Mouse (Mus musculus) heart, embryonic 14.5 days (tissue): ENCODE data around the gene Gm30191. TPM values are rescaled to one million over a fixed set of nuclear protein-coding genes. Genes with fewer than 3 reads are reported as not detected.

Experiments
- ATAC-seq: fragments of 200-750 bp; cut with Nextera tagmentation; 2 replicates; pipeline ENCODE4 v1.8.0; 2017; ENCODE audit warnings: low read depth, moderate TSS enrichment; ENCODE audit not compliant: insufficient number of reproducible peaks, insufficient read depth, low FRiP score
- H3K27ac ChIP-seq, 2 experiments: fragments of 200-500 bp in 1 of 2; fragments of 300-500 bp in 1 of 2; sonication (generic) in 1 of 2; replicated peaks in 1 of 2; 2 replicates each; pipeline ENCODE4 v1.5.1; 2012 to 2014; ENCODE audit warnings: low read depth in 2 of 2, low read length in 2 of 2, control low read depth in 1 of 2, mild to moderate bottlenecking in 1 of 2, mixed read lengths in 1 of 2; ENCODE audit not compliant: control insufficient read depth in 1 of 2, insufficient read depth in 1 of 2
- H3K27me3 ChIP-seq: fragments of 300-500 bp; sonication (generic); 2 replicates; pipeline ENCODE4 v1.6.1; 2014; ENCODE audit warnings: mild to moderate bottlenecking, low read length, control low read depth; ENCODE audit not compliant: control insufficient read depth, insufficient read depth
- H3K36me3 ChIP-seq: fragments of 300-500 bp; sonication (generic); 2 replicates; pipeline ENCODE4 v1.6.1; 2014; ENCODE audit warnings: mild to moderate bottlenecking, control low read depth, low read length, mixed read lengths; ENCODE audit not compliant: control insufficient read depth, insufficient read depth
- H3K4me1 ChIP-seq, 2 experiments: fragments of 200-500 bp in 1 of 2; fragments of 300-500 bp in 1 of 2; sonication (generic) in 1 of 2; 2 replicates each; pipeline ENCODE4 v1.6.1; 2012 to 2014; ENCODE audit warnings: low read length in 2 of 2, control low read depth in 1 of 2, mixed read lengths in 1 of 2; ENCODE audit not compliant: control insufficient read depth in 2 of 2, insufficient read depth in 2 of 2
- H3K4me2 ChIP-seq: fragments of 300-500 bp; sonication (generic); 2 replicates; pipeline ENCODE4 v1.6.1; 2014; ENCODE audit warnings: mild to moderate bottlenecking, low read length
- H3K4me3 ChIP-seq, 2 experiments: fragments of 200-500 bp in 1 of 2; fragments of 300-500 bp in 1 of 2; sonication (generic) in 1 of 2; 2 replicates each; pipeline ENCODE4 v1.5.1; 2012 to 2014; ENCODE audit warnings: low read length in 2 of 2, mild to moderate bottlenecking in 2 of 2, control low read depth in 1 of 2, low read depth in 1 of 2, moderate library complexity in 1 of 2; ENCODE audit not compliant: control insufficient read depth in 1 of 2, insufficient read depth in 1 of 2
- H3K9ac ChIP-seq: fragments of 300-500 bp; sonication (generic); 2 replicates; pipeline ENCODE4 v1.6.1; 2014; ENCODE audit warnings: mild to moderate bottlenecking, low read length
- H3K9me3 ChIP-seq: fragments of 300-500 bp; sonication (generic); 2 replicates; pipeline ENCODE4 v1.6.1; 2016; ENCODE audit warnings: low read length, control low read depth; ENCODE audit not compliant: control insufficient read depth
- WGBS: fragments of 180-500 bp; shearing (Covaris S2); extraction: QIAGEN DNeasy Blood & Tissue Kit; methylation state at CpG from one replicate; pipeline ENCODE4 v1.1.7; 2014; 5-methylcytosine and 5-hydroxymethylcytosine counted together
- polyA plus RNA-seq: library from polyadenylated mRNA; unstranded; fragments of >200 nt; fragmentation: Nextera tagmentation; extraction: Ambion mirVana; gene quantifications from 2 replicates; pipeline ENCODE4 v1.2.1, GENCODE M21; 2014

Gm30191 gene
- polyA plus RNA-seq, 1 experiment from 2014 or later: not detected

GRCm38 (mm10) chr4:134273417-134274345 is 26.9 kb downstream of the Gm30191 start:
- no peak for ATAC-seq
- H3K4me3 ChIP-seq: peak overlapping the region; percentile 19 to 22
- H3K9ac ChIP-seq: peak overlapping the region; percentile 55; the same call in 1 of the 2 replicates
- H3K36me3 ChIP-seq: peaks cover 27% of the 10 kb centered on the region
- H3K9me3 ChIP-seq: no peaks in the 10 kb centered on the region
- peak overlapping the region; percentile 65 for H3K4me2 ChIP-seq
- peaks cover 7 to 8% of the 10 kb centered on the region in 2 experiments; a peak in 3 of 4 replicates for H3K4me1 ChIP-seq
- peak overlapping the region in 1 of 2 experiments; percentile 41; a peak in 1 of 4 replicates for H3K27ac ChIP-seq
- WGBS: 1% methylated on average over 14 of the region's 14 CpGs
- H3K27me3 ChIP-seq: no peaks in the 10 kb centered on the region

GRCm38 (mm10) chr4:134284942-134285341 is 38.2 kb downstream of the Gm30191 start:
- no peak overlapping the region for H3K4me2 ChIP-seq
- no peak for ATAC-seq
- no peak overlapping the region for H3K4me3 ChIP-seq
- no peaks in the 10 kb centered on the region for H3K9me3 ChIP-seq
- no peak overlapping the region for H3K9ac ChIP-seq
- WGBS: 27% methylated on average over 2 of the region's 2 CpGs
- H3K4me1 ChIP-seq: peaks cover 4 to 29% of the 10 kb centered on the region in 2 experiments
- no peak overlapping the region for H3K27ac ChIP-seq
- H3K36me3 ChIP-seq: peaks cover 43% of the 10 kb centered on the region
- H3K27me3 ChIP-seq: no peaks in the 10 kb centered on the region

DNA sequence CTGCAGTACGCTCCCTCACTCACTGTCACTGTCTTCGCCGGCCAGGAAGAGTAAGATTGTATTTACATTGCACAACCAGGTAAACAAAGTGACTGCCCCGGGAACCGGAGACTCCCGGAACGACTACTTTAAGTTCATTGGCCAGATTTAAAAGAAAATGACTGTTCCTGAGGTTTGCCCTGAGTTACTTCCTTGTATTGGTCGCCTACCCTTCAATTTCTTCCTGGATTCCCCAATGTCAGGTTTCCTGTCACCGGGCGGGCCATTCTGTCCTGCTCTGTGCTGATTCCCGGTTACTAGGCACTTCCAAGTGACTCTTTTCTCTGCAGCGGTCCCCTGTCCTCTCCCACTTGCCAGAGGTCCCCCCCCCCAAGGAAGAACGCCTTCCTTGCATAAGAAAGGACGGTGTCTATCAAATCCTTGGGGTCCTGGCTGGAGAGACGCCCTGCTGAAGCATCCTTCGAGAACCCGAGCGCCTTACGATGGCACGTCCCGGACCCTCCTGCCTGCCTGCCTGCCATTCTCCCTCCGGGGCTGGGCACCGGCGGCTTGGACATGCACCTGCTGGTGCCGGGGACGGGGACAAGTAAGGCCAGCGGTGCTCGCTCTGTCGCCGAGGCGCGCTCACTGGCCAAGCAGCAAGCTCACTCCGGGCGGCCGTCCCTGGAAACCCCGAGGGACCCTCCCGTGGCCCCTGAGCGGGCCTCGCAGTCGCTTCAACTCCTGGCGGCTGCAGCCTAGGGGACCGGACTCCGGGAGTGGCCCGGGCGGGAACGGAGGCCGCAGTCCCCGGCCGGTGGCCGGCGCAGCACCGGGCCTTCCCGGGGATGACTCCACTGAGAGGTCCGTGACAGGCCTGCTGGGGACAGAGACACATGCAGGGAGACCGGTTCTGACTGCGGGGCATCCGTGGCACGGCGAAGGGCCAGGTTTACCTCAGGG is 39.8 kb downstream of the Gm30191 start:
- no peaks in the 10 kb centered on the region for H3K9me3 ChIP-seq
- H3K27me3 ChIP-seq: no peaks in the 10 kb centered on the region
- ATAC-seq: peak; percentile 44
- peak overlapping the region; percentile 99 for H3K9ac ChIP-seq
- peaks cover 29% of the 10 kb centered on the region for H3K36me3 ChIP-seq
- peak overlapping the region; percentile 80 for H3K4me2 ChIP-seq
- 4% methylated on average over 57 of the region's 59 CpGs for WGBS
- H3K27ac ChIP-seq: peak overlapping the region; percentile 61 to 100
- H3K4me1 ChIP-seq: peaks cover 4 to 31% of the 10 kb centered on the region in 2 experiments
- peak overlapping the region; percentile 90 to 99 for H3K4me3 ChIP-seq

DNA sequence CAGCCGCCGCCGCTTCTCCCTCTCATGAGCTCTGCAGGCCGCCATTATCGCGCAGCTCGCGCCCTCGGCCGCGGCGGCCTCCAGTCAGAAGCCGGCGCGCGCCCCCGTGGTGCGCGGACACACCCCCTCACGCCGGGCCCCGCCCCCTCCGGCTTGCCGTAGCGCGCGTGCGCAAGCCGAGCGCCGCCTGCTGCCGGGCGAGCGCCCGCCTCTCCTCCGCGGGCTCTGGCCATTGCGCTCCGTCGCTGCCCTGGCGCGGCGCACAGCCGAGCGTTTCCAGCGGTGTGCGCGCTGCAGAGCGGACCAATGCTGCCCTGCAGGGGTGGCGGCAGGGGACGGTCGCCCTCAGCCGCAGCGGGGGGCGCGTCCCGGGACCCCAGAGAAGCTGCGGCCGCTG is 40.4 kb downstream of the Gm30191 start:
- peaks cover 22% of the 10 kb centered on the region for H3K36me3 ChIP-seq
- no peaks in the 10 kb centered on the region for H3K9me3 ChIP-seq
- peaks cover 4 to 38% of the 10 kb centered on the region in 2 experiments for H3K4me1 ChIP-seq
- WGBS: under 1% methylated on average over 44 of the region's 59 CpGs
- peak; percentile 94 for ATAC-seq
- peak overlapping the region; percentile 90 to 99 for H3K4me3 ChIP-seq
- peak overlapping the region; percentile 94 for H3K4me2 ChIP-seq
- H3K27me3 ChIP-seq: no peaks in the 10 kb centered on the region
- H3K9ac ChIP-seq: peak overlapping the region; percentile 99
- peak overlapping the region; percentile 88 to 100 for H3K27ac ChIP-seq

GRCm38 (mm10) chr4:134287575-134288025 is 40.9 kb downstream of the Gm30191 start, which contains the start of gene Pdik1l:
Pdik1l (minus strand) TSS chr4:134287895.
- peaks cover 18% of the 10 kb centered on the region for H3K36me3 ChIP-seq
- H3K9ac ChIP-seq: peak within 1 kb of the TSS; percentile 99
- H3K27me3 ChIP-seq: no peaks in the 10 kb centered on the region
- H3K27ac ChIP-seq: peak within 1 kb of the TSS; percentile 88 to 100
- H3K9me3 ChIP-seq: no peaks in the 10 kb centered on the region
- peaks cover 4 to 42% of the 10 kb centered on the region in 2 experiments for H3K4me1 ChIP-seq
- ATAC-seq: peak; percentile 70
- H3K4me2 ChIP-seq: peak within 1 kb of the TSS; percentile 94
- 2% methylated on average over 43 of the region's 43 CpGs for WGBS
- peak within 1 kb of the TSS; percentile 90 to 99 for H3K4me3 ChIP-seq

DNA sequence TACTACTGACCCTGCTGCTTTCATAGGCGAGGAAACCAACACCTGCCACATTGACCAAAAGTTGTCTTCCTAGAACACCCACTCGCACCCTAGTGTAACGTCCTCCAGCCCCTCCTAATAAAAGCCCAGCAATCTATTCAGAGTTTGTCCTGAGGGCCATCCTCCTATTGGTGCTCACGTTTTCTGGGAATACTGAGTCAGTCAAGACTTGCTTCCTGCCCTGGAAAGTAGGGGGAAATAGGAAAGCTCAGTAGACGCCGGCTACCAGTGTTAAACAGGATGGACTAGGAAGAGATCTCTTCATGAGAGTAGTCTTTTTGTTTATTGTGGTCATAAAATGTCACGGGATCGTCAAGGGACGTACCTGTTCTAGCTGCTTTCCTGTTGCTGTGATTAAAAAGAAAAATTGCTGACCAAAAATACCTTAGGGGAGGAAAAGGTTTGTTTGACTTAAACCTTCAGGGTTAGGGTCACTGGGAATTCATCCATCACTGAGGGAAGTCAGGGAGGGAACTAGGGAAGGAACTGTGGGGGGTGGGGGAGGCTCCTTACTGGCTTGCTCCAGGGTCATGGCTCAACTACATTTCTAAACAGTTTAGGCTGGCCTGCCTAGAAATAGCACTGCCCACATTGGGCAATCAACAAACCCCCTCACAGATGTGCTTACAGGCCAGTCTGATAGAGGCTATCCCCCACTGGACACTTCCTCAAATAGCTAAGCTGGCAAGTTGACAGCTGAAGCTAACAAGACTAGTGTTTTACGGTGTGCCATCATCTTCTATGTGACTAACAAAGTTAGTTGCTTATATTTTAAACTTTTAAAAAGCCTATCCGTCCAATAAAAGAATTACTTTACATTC is 41.9 kb downstream of the Gm30191 start:
- ATAC-seq: no peak
- Histone ChIP-seq H3K4me2 (peak overlapping the region; percentile 94), H3K27ac (peak overlapping the region; percentile 88 to 100; a peak in 3 of 4 replicates), H3K9me3 (no peaks in the 10 kb centered on the region), H3K27me3 (no peaks in the 10 kb centered on the region), H3K9ac (peak overlapping the region; percentile 99), H3K4me1 (peaks cover 11 to 50% of the 10 kb centered on the region in 2 experiments), H3K4me3 (peak overlapping the region; percentile 68 to 99; a peak in 3 of 4 replicates), H3K36me3 (peaks cover 8% of the 10 kb centered on the region)
- WGBS: 38% methylated on average over 11 of the region's 11 CpGs
